Mouse (Mus musculus) liver, embryonic 13.5 days (tissue): Measurements from ENCODE around the gene Brca1. TPM values are rescaled to one million over a fixed set of nuclear protein-coding genes. Genes with fewer than 3 reads are reported as not detected.
A peak's percentile ranks its signal among the peaks of the same experiment; 100 is the strongest.

Experiments
- ATAC-seq: fragments of 200-750 bp; cut with Nextera tagmentation; 2 replicates; pipeline ENCODE4 v1.8.0; 2017; ENCODE audit warnings: low read depth, mild to moderate bottlenecking, moderate number of reproducible peaks, moderate library complexity
- DNase-seq: peaks from one replicate; pipeline ENCODE4 v3.0.0; 2022
- H3K27ac ChIP-seq: fragments of 300-500 bp; sonication (generic); 2 replicates; pipeline ENCODE4 v1.5.1; 2015; ENCODE audit warnings: moderate library complexity, mild to moderate bottlenecking, inconsistent platforms
- H3K27me3 ChIP-seq: fragments of 300-500 bp; sonication (generic); 2 replicates; pipeline ENCODE4 v1.6.1; 2015; ENCODE audit warnings: mild to moderate bottlenecking, inconsistent platforms
- H3K36me3 ChIP-seq: fragments of 300-500 bp; sonication (generic); 2 replicates; pipeline ENCODE4 v1.6.1; 2015; ENCODE audit warnings: mild to moderate bottlenecking, inconsistent platforms
- H3K4me1 ChIP-seq: fragments of 300-500 bp; sonication (generic); replicated peaks from 2 replicates; pipeline ENCODE4 v1.6.1; 2015; ENCODE audit warnings: inconsistent platforms
- H3K4me2 ChIP-seq: fragments of 300-500 bp; sonication (generic); 2 replicates; pipeline ENCODE4 v1.6.1; 2015; ENCODE audit warnings: inconsistent platforms, mild to moderate bottlenecking, moderate library complexity
- H3K4me3 ChIP-seq: fragments of 300-500 bp; sonication (generic); replicated peaks from 2 replicates; pipeline ENCODE4 v1.5.1; 2015; ENCODE audit warnings: mild to moderate bottlenecking, inconsistent platforms
- H3K9ac ChIP-seq: fragments of 300-500 bp; sonication (generic); 2 replicates; pipeline ENCODE4 v1.6.1; 2015; ENCODE audit warnings: mild to moderate bottlenecking, inconsistent platforms
- H3K9me3 ChIP-seq: fragments of 300-500 bp; sonication (generic); replicated peaks from 2 replicates; pipeline ENCODE4 v1.6.1; 2016; ENCODE audit warnings: inconsistent platforms
- WGBS: fragments of 180-500 bp; shearing (Covaris S2); methylation state at CpG from one replicate; pipeline ENCODE4 v1.1.7; 2015; ENCODE audit not compliant: insufficient replicate concordance; 5-methylcytosine and 5-hydroxymethylcytosine counted together
- polyA plus RNA-seq: library from polyadenylated mRNA; unstranded; fragments of >200 nt; fragmentation: Nextera tagmentation; extraction: Ambion mirVana; gene quantifications from 2 replicates; pipeline ENCODE4 v1.2.1, GENCODE M21; 2015

Gene Brca1
- polyA plus RNA-seq, 1 experiment from 2014 or later = 11.9 TPM

GRCm38 (mm10) chr11:101581081-101581764 is 29.5 kb upstream of the Brca1 start:
- peaks cover 19% of the 10 kb centered on the region for H3K4me1 ChIP-seq
- H3K36me3 ChIP-seq = peaks cover 45% of the 10 kb centered on the region
- H3K9me3 ChIP-seq = no peaks in the 10 kb centered on the region
- H3K4me3 ChIP-seq = no peak overlapping the region
- no peak overlapping the region for H3K9ac ChIP-seq
- no peak for DNase-seq
- H3K27ac ChIP-seq = peak overlapping the region; percentile 4; the same call in 1 of the 2 replicates
- no peak for ATAC-seq
- no peaks in the 10 kb centered on the region for H3K27me3 ChIP-seq
- peak overlapping the region; percentile 71 for H3K4me2 ChIP-seq
- 58% methylated on average over 6 of the region's 6 CpGs for WGBS

GRCm38 (mm10) chr11:101576116-101576515 is 24.4 kb upstream of the Brca1 start:
- no peaks in the 10 kb centered on the region for H3K27me3 ChIP-seq
- H3K9ac ChIP-seq = no peak overlapping the region
- peaks cover under 1% of the 10 kb centered on the region for H3K4me1 ChIP-seq
- H3K27ac ChIP-seq = no peak overlapping the region
- DNase-seq (no peak), ATAC-seq (no peak)
- no peaks in the 10 kb centered on the region for H3K9me3 ChIP-seq
- no peak overlapping the region for H3K4me2 ChIP-seq
- WGBS = 73% methylated on average over 6 of the region's 6 CpGs
- no peak overlapping the region for H3K4me3 ChIP-seq
- peaks cover 91% of the 10 kb centered on the region for H3K36me3 ChIP-seq

- Histone ChIP-seq H3K9me3 (no peaks in the 10 kb centered on the region), H3K27ac (no peak overlapping the region), H3K4me2 (no peak overlapping the region), H3K4me1 (no peaks in the 10 kb centered on the region), H3K4me3 (no peak overlapping the region), H3K27me3 (no peaks in the 10 kb centered on the region), H3K36me3 (peaks cover 96% of the 10 kb centered on the region), H3K9ac (no peak overlapping the region)
- 78% methylated on average over 3 of the region's 3 CpGs for WGBS
- ATAC-seq = no peak
- DNase-seq = no peak
These were observed 16.7 kb upstream of the Brca1 start for GRCm38 (mm10) chr11:101568421-101568820.

- H3K27ac ChIP-seq = no peak overlapping the region
- peak; percentile 50 for DNase-seq
- ATAC-seq = peak; percentile 41; the same call in 1 of the 2 replicates
- WGBS = 17% methylated on average over 5 of the region's 5 CpGs
- H3K36me3 ChIP-seq = peaks cover 86% of the 10 kb centered on the region
- no peak overlapping the region for H3K4me3 ChIP-seq
- no peak overlapping the region for H3K4me2 ChIP-seq
- no peaks in the 10 kb centered on the region for H3K27me3 ChIP-seq
- no peak overlapping the region for H3K9ac ChIP-seq
- no peaks in the 10 kb centered on the region for H3K9me3 ChIP-seq
- no peaks in the 10 kb centered on the region for H3K4me1 ChIP-seq
These were observed 10.6 kb upstream of the Brca1 start for GRCm38 (mm10) chr11:101562391-101562790.

GRCm38 (mm10) chr11:101556954-101557353 is 5.2 kb upstream of the Brca1 start:
- no peak for DNase-seq
- Histone ChIP-seq H3K36me3 (peaks cover 56% of the 10 kb centered on the region), H3K27me3 (no peaks in the 10 kb centered on the region), H3K9me3 (no peaks in the 10 kb centered on the region), H3K4me3 (no peak overlapping the region), H3K4me1 (peaks cover 15% of the 10 kb centered on the region), H3K27ac (peak overlapping the region; percentile 63; the same call in 1 of the 2 replicates), H3K9ac (no peak overlapping the region), H3K4me2 (peak overlapping the region; percentile 25; the same call in 1 of the 2 replicates)
- no peak for ATAC-seq
- WGBS = 80% methylated on average over 2 of the region's 2 CpGs

GRCm38 (mm10) chr11:101556541-101556940 is 4.8 kb upstream of the Brca1 start:
- H3K27me3 ChIP-seq = no peaks in the 10 kb centered on the region
- H3K4me3 ChIP-seq = no peak overlapping the region
- peaks cover 55% of the 10 kb centered on the region for H3K36me3 ChIP-seq
- peak overlapping the region; percentile 25; the same call in 1 of the 2 replicates for H3K4me2 ChIP-seq
- DNase-seq (no peak), ATAC-seq (no peak)
- H3K27ac ChIP-seq = peak overlapping the region; percentile 63; the same call in 1 of the 2 replicates
- 84% methylated on average over 7 of the region's 7 CpGs for WGBS
- H3K9ac ChIP-seq = no peak overlapping the region
- no peaks in the 10 kb centered on the region for H3K9me3 ChIP-seq
- H3K4me1 ChIP-seq = peaks cover 15% of the 10 kb centered on the region

GRCm38 (mm10) chr11:101553354-101553930 is 1.7 kb upstream of the Brca1 start:
- H3K4me3 ChIP-seq = peak overlapping the region; percentile 83
- peaks cover 35% of the 10 kb centered on the region for H3K4me1 ChIP-seq
- 6% methylated on average over 8 of the region's 8 CpGs for WGBS
- peak overlapping the region; percentile 84 for H3K4me2 ChIP-seq
- no peak for DNase-seq
- no peaks in the 10 kb centered on the region for H3K9me3 ChIP-seq
- peaks cover 40% of the 10 kb centered on the region for H3K36me3 ChIP-seq
- H3K27ac ChIP-seq = peak overlapping the region; percentile 93
- no peaks in the 10 kb centered on the region for H3K27me3 ChIP-seq
- ATAC-seq = no peak
- peak overlapping the region; percentile 89 for H3K9ac ChIP-seq

- ATAC-seq = peak; percentile 94
- peak overlapping the region; percentile 89 for H3K9ac ChIP-seq
- peaks cover 35% of the 10 kb centered on the region for H3K4me1 ChIP-seq
- H3K4me2 ChIP-seq = peak overlapping the region; percentile 84
- DNase-seq = peak; percentile 98
- H3K27ac ChIP-seq = peak overlapping the region; percentile 93
- peaks cover 41% of the 10 kb centered on the region for H3K36me3 ChIP-seq
- under 1% methylated on average over 37 of the region's 37 CpGs for WGBS
- no peaks in the 10 kb centered on the region for H3K9me3 ChIP-seq
- peak overlapping the region; percentile 83 for H3K4me3 ChIP-seq
- no peaks in the 10 kb centered on the region for H3K27me3 ChIP-seq
These were observed 933 bp upstream of the Brca1 start for GRCm38 (mm10) chr11:101552476-101553300.

- Histone ChIP-seq H3K9ac (no peak overlapping the region), H3K4me2 (no peak overlapping the region), H3K27ac (no peak overlapping the region), H3K4me1 (peaks cover 22% of the 10 kb centered on the region), H3K4me3 (no peak overlapping the region), H3K27me3 (no peaks in the 10 kb centered on the region), H3K36me3 (peaks cover 60% of the 10 kb centered on the region), H3K9me3 (no peaks in the 10 kb centered on the region)
- no peak for ATAC-seq
- no peak for DNase-seq
These were observed 3.2 kb downstream of the Brca1 start for GRCm38 (mm10) chr11:101548526-101548925.

- Histone ChIP-seq H3K27ac (no peak overlapping the region), H3K9ac (no peak overlapping the region), H3K36me3 (peaks cover 88% of the 10 kb centered on the region), H3K4me2 (no peak overlapping the region), H3K4me1 (peaks cover 1% of the 10 kb centered on the region), H3K9me3 (no peaks in the 10 kb centered on the region), H3K4me3 (no peak overlapping the region), H3K27me3 (no peaks in the 10 kb centered on the region)
- WGBS = 75% methylated on average over 1 of the region's 1 CpGs
- ATAC-seq = no peak
- DNase-seq = no peak
These were observed 7.6 kb downstream of the Brca1 start for GRCm38 (mm10) chr11:101544132-101544531.

GRCm38 (mm10) chr11:101543533-101543932 is 8.2 kb downstream of the Brca1 start:
- ATAC-seq (no peak), DNase-seq (no peak)
- WGBS = 76% methylated on average over 9 of the region's 9 CpGs
- Histone ChIP-seq H3K27me3 (no peaks in the 10 kb centered on the region), H3K4me2 (no peak overlapping the region), H3K9ac (no peak overlapping the region), H3K4me3 (no peak overlapping the region), H3K36me3 (peaks cover 87% of the 10 kb centered on the region), H3K4me1 (no peaks in the 10 kb centered on the region; the same call in 1 of the 2 replicates), H3K9me3 (no peaks in the 10 kb centered on the region), H3K27ac (no peak overlapping the region)
